Mouse (Mus musculus): ENCODE measurements at regions not wholly inside any gene's neighbourhood (a gene's known extent, or its start where the extent isn't known, plus 50 kb on each side); places are given as distances from the start of the nearest gene placed in this dataset.

DNA sequence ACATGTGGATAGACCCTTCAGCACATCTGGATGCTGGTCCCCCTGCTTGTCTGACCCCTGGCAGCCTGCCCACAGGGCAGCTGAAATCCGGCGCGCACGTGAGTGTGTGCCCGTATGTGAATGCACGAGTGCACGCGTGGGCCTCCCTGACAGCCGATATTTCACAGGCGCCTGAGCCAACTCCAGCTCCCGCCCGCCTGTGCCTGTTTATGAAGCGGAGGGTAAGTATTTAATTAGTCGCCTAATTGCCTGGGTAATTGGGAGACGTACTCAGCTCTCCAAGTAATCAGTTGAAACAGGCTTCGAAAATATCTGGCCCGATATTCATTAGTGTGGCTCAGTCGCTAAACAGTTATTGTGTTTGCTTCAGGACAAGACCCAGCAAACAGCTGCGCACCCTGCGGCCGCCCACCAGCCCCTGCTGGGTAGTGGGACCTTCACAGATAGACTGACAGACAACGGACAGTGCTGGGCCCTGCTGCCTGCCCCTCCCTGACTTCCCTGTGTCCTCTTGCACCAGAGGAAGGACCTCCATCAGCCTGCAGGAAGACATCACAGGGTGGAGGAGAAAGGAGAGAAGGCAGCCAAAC is 82.7 kb downstream of the Uncx start:
- Histone ChIP-seq H3K27ac (peak overlapping the region; percentile 66), H3K4me2 (replicated peaks) (no peak overlapping the region), H3K9me3 (replicated peaks) (peaks cover 13% of the 10 kb centered on the region), H3K36me3 (no peaks in the 10 kb centered on the region), H3K27me3 (peaks cover 30% of the 10 kb centered on the region), H3K4me3 (no peak overlapping the region), H3K4me1 (no peaks in the 10 kb centered on the region), H3K9ac (no peak overlapping the region)
- WGBS = 67% methylated on average over 22 of the region's 22 CpGs
- ATAC-seq (ENCODE audit: low FRiP score) = peak; percentile 67

DNA sequence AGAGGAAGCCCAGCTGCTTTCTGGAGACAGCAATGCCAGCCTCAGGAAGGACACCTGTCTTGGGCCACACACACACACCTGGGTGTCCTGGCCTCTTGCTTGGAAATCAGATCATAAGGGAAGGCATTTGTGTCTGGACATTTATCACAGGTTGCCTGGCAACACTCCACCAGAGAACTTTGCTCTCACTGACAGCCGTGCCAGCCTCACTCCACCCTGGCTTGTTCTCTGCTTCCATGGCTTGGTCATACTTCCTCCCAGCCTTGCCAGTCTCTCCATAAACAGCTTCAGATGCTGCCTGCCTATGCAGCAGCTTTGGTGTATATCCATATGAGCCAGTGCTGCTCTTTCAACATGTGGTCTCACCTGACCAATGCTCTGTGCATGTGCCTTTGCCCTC is 84.3 kb downstream of the Uncx start:
- H3K27me3 ChIP-seq = peaks cover 24% of the 10 kb centered on the region
- 48% methylated on average over 1 of the region's 1 CpGs for WGBS
- H3K4me2 ChIP-seq (replicated peaks) = no peak overlapping the region
- H3K4me3 ChIP-seq = no peak overlapping the region
- no peak overlapping the region for H3K9ac ChIP-seq
- ATAC-seq (ENCODE audit: low FRiP score) = no peak
- peaks cover 13% of the 10 kb centered on the region for H3K9me3 ChIP-seq (replicated peaks)
- H3K27ac ChIP-seq = no peak overlapping the region
- H3K36me3 ChIP-seq = no peaks in the 10 kb centered on the region
- H3K4me1 ChIP-seq = no peaks in the 10 kb centered on the region

DNA sequence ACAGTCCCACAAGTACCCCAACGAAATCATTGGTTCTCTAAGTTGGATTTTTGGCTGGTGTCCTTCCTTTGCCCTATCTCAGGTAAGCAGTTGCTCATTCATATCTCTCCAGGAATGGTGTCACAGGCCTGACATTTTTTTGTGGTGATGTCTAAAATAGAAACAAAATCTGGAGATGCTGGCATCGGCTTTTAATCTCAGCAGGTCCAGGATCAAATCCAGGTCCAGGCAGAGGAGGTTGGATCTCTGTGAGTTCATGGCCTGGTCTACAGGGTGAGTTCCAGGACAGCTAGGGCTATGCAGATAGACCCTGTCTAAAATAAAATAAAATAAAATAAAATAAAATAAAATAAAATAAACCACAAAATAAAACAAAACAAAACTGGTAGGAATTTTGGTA is 93.7 kb downstream of the Uncx start:
- no peak overlapping the region for H3K4me2 ChIP-seq (replicated peaks)
- 0 out of 2 replicates have a peak, but pooled peaks cover 2% of the 10 kb centered on the region for H3K27me3 ChIP-seq
- peaks cover 10% of the 10 kb centered on the region for H3K4me1 ChIP-seq
- H3K9me3 ChIP-seq (replicated peaks) = no peaks in the 10 kb centered on the region
- no peak overlapping the region for H3K9ac ChIP-seq
- no peak for ATAC-seq (ENCODE audit: low FRiP score)
- 94% methylated on average over 2 of the region's 2 CpGs for WGBS
- no peak overlapping the region for H3K4me3 ChIP-seq
- no peak overlapping the region for H3K27ac ChIP-seq
- H3K36me3 ChIP-seq = no peaks in the 10 kb centered on the region

DNA sequence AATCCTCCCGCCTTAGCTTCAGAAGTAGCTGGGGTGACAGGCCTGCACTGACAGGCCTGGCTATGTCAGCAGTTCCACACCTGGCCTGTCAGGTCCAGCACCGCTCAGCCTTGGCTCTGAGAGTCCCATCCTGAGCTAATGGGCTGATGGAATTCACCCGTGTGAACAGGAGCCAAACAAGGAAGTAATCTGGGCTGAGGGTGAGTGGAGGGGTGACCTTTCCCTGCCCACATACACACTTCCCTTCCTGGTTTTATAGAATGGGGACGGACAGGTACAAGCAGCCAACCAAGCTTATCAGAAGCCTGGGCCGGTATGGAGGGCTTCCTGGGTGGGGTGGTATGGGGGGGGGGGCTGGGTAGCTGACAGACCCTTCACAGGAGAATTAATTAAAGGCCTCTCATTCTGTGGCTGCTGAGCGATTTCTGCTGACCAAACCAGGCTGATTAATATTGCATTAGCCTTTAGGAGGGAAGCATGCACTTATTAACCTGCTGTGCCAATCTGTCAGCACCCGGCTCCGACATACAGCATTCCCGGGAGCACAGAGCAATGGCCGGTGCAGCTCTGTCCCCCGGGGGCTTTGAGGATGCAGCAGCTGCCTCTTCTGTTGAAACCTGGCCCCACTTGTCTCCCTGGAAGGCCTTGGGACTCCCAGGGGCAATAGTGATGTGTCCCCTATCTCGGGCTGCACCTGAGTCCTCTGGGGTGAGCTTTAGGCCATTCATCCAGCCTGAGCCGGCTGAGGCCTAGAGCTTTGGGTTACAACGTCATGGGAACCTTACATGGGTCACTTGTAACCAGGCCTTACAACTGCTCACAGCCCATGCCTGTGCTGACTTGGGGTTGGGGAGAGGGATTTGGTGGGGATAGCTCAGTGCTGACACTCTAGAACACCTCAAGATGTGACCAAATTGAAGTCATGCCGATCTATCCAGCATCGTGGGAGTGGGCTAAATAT is 95.2 kb downstream of the Micall2 start:
- H3K9me3 ChIP-seq (replicated peaks) = no peaks in the 10 kb centered on the region
- peaks cover 12% of the 10 kb centered on the region for H3K27me3 ChIP-seq
- H3K36me3 ChIP-seq = no peaks in the 10 kb centered on the region
- H3K9ac ChIP-seq = no peak overlapping the region
- WGBS = 48% methylated on average over 16 of the region's 16 CpGs
- no peak overlapping the region for H3K4me3 ChIP-seq
- no peak overlapping the region for H3K4me2 ChIP-seq (replicated peaks)
- peak; percentile 71; the same call in 1 of the 2 replicates for ATAC-seq (ENCODE audit: low FRiP score)
- peaks cover 15% of the 10 kb centered on the region for H3K4me1 ChIP-seq
- peak overlapping the region; percentile 44; the same call in 1 of the 2 replicates for H3K27ac ChIP-seq

DNA sequence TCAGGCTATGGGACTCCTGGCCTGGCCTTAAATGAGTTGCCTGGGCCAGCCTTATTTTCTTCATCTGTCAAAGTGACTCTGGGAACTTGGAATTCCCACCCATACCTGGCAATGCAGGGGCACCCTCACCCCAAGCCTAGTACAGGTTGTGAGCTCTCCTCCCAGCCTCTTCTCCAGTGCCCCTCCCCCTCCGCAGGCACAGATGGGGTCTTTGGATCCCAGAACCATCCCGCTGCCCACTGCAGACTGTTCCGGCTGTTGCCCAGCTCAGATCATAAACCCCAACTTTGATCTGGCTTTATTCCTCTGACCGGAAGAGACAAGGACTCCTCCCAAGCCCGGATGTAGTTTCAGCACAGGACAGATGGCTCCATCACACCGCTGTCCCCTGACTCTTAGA is 91.3 kb downstream of the Micall2 start:
- Histone ChIP-seq H3K4me3 (no peak overlapping the region), H3K27me3 (peaks cover 23% of the 10 kb centered on the region), H3K9me3 (replicated peaks) (no peaks in the 10 kb centered on the region), H3K9ac (no peak overlapping the region), H3K27ac (no peak overlapping the region), H3K4me2 (replicated peaks) (no peak overlapping the region), H3K36me3 (no peaks in the 10 kb centered on the region), H3K4me1 (peaks cover 15% of the 10 kb centered on the region)
- 80% methylated on average over 6 of the region's 6 CpGs for WGBS
- ATAC-seq (ENCODE audit: low FRiP score) = no peak

DNA sequence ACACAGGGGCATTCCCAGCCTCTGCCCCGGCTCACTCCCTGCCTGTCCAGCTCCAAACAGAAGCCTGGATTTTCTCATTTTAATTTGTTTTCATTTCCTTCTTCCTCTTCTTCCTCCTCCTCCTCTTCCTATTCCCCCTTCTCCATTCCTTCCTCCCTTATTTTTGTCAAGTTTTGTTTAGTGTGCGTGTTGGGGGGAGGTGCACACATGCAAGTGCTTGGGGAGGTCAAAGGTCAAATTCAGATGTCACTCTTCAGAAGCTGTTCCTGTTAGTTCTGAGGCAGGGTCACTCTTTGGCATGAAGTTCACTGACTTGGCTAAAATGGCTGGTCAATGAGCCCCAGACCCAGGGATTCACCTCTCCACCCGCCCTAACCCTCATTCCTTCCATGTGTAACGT is 85.1 kb downstream of the Micall2 start:
- Histone ChIP-seq H3K36me3 (no peaks in the 10 kb centered on the region), H3K4me3 (no peak overlapping the region), H3K9ac (no peak overlapping the region), H3K9me3 (replicated peaks) (no peaks in the 10 kb centered on the region), H3K4me1 (no peaks in the 10 kb centered on the region), H3K4me2 (replicated peaks) (no peak overlapping the region), H3K27ac (no peak overlapping the region), H3K27me3 (peaks cover 16% of the 10 kb centered on the region)
- WGBS = 25% methylated on average over 4 of the region's 4 CpGs
- ATAC-seq (ENCODE audit: low FRiP score) = no peak
